Mouse (Mus musculus) forebrain, embryonic 10.5 days (tissue): Measurements from ENCODE around the gene Cyp4f40. TPM values are rescaled to one million over a fixed set of nuclear protein-coding genes. Genes with fewer than 3 reads are reported as not detected.

ENCODE experiments used
- polyA plus RNA-seq: library from polyadenylated mRNA; unstranded; fragments of >200 nt; fragmentation: Nextera tagmentation; extraction: Ambion mirVana; gene quantifications from 2 replicates; pipeline ENCODE4 v1.2.1, GENCODE M21; 2016

Cyp4f40 gene
- polyA plus RNA-seq, 1 experiment from 2014 or later: not detected

Other genes with a start within 250 kb of the Cyp4f40 start
- gene Pglyrp2, start 234.7 kb upstream of the Cyp4f40 start, polyA plus RNA-seq: 0.07 TPM in 1 of 2 replicates, not detected in the other
- 0.46 TPM in 1 of 2 replicates, not detected in the other for gene Cyp4f39, start 206.2 kb upstream of the Cyp4f40 start, polyA plus RNA-seq
- gene Cyp4f17, start 152.8 kb upstream of the Cyp4f40 start, polyA plus RNA-seq: 7.0 and 7.5 TPM in 2 replicates
- 10.7 and 14.1 TPM in 2 replicates for gene Cyp4f16, start 122.3 kb upstream of the Cyp4f40 start, polyA plus RNA-seq
- not detected in 2 replicates for gene Cyp4f37, start 37.6 kb upstream of the Cyp4f40 start, polyA plus RNA-seq
- gene Cyp4f15, start 26.7 kb downstream of the Cyp4f40 start, polyA plus RNA-seq: 2.4 and 2.5 TPM in 2 replicates
- gene Zfp871, start 129.4 kb downstream of the Cyp4f40 start, polyA plus RNA-seq: 47.9 and 50.5 TPM in 2 replicates
- 18.1 and 19.2 TPM in 2 replicates for gene Zfp811, start 151.0 kb downstream of the Cyp4f40 start, polyA plus RNA-seq
- gene Zfp799, start 171.4 kb downstream of the Cyp4f40 start, polyA plus RNA-seq: 14.2 and 14.7 TPM in 2 replicates
- gene Zfp870, start 232.7 kb downstream of the Cyp4f40 start, polyA plus RNA-seq: 7.4 and 8.6 TPM in 2 replicates